Mouse (Mus musculus): Measurements from ENCODE around the gene Tsc1. TPM values are rescaled to one million over a fixed set of nuclear protein-coding genes. Genes with fewer than 3 reads are reported as not detected.

Gene Tsc1
- polyA plus RNA-seq, 1 experiment from 2014 or later = 25.1 TPM

- no peaks in the 10 kb centered on the region for H3K4me1 ChIP-seq (replicated peaks; ENCODE audit: control insufficient read depth, insufficient read depth, low read length)
- no peak overlapping the region for H3K4me3 ChIP-seq (ENCODE audit: low read depth, low read length)
- H3K27ac ChIP-seq (ENCODE audit: low read depth, low read length) = no peak overlapping the region
- no peaks in the 10 kb centered on the region for H3K36me3 ChIP-seq (ENCODE audit: control insufficient read depth, insufficient read depth, low read length)
- DNase-seq (ENCODE audit: low spot score) (no peak), ATAC-seq (ENCODE audit: low FRiP score) (no peak)
- H3K9me3 ChIP-seq (ENCODE audit: control insufficient read depth, low read length) = no peaks in the 10 kb centered on the region
- WGBS = 61% methylated on average over 4 of the region's 4 CpGs
- H3K4me2 ChIP-seq (replicated peaks; ENCODE audit: low read depth, low read length) = no peak overlapping the region
- H3K9ac ChIP-seq (ENCODE audit: low read depth, low read length) = no peak overlapping the region
- no peaks in the 10 kb centered on the region for H3K27me3 ChIP-seq (ENCODE audit: control insufficient read depth, insufficient read depth, low read length)
Measured at GRCm38 (mm10) chr2:28633136-28633535, 7.9 kb upstream of the Tsc1 start.

DNA sequence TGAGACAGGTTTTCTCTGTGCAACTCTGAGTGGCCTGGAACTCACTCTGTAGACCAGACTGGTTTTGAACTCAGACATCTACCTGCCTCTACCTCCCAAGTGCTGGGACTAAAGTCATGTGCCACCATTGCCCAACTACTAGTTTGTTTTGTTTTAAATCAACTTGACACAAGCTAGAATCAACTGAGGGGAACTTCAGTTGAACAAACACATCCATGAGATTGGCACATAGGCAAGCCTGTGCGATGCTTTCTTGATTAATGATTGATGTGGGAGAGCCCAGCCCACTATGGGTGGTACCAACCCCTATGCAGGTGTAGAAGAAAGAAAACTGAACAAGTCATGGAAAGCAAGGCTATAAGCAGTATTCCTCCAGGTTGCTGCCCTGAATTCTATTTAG lies 5.8 kb upstream of the Tsc1 start:
- Histone ChIP-seq H3K27ac (ENCODE audit: low read depth, low read length) (no peak overlapping the region), H3K4me2 (replicated peaks; ENCODE audit: low read depth, low read length) (no peak overlapping the region), H3K9ac (ENCODE audit: low read depth, low read length) (no peak overlapping the region), H3K9me3 (ENCODE audit: control insufficient read depth, low read length) (no peaks in the 10 kb centered on the region), H3K27me3 (ENCODE audit: control insufficient read depth, insufficient read depth, low read length) (no peaks in the 10 kb centered on the region), H3K4me1 (replicated peaks; ENCODE audit: control insufficient read depth, insufficient read depth, low read length) (no peaks in the 10 kb centered on the region), H3K36me3 (ENCODE audit: control insufficient read depth, insufficient read depth, low read length) (no peaks in the 10 kb centered on the region), H3K4me3 (ENCODE audit: low read depth, low read length) (no peak overlapping the region)
- ATAC-seq (ENCODE audit: low FRiP score) (no peak), DNase-seq (ENCODE audit: low spot score) (no peak)
- 92% methylated on average over 1 of the region's 1 CpGs for WGBS

- DNase-seq (ENCODE audit: low spot score) (no peak), ATAC-seq (ENCODE audit: low FRiP score) (no peak)
- Histone ChIP-seq H3K9me3 (ENCODE audit: control insufficient read depth, low read length) (no peaks in the 10 kb centered on the region), H3K9ac (ENCODE audit: low read depth, low read length) (no peak overlapping the region), H3K4me1 (replicated peaks; ENCODE audit: control insufficient read depth, insufficient read depth, low read length) (peaks cover 2% of the 10 kb centered on the region; the same call in 1 of the 2 replicates), H3K27ac (ENCODE audit: low read depth, low read length) (no peak overlapping the region), H3K4me2 (replicated peaks; ENCODE audit: low read depth, low read length) (no peak overlapping the region), H3K36me3 (ENCODE audit: control insufficient read depth, insufficient read depth, low read length) (no peaks in the 10 kb centered on the region), H3K4me3 (ENCODE audit: low read depth, low read length) (no peak overlapping the region), H3K27me3 (ENCODE audit: control insufficient read depth, insufficient read depth, low read length) (no peaks in the 10 kb centered on the region)
- WGBS = 80% methylated on average over 9 of the region's 9 CpGs
Measured at GRCm38 (mm10) chr2:28637106-28637845, 3.8 kb upstream of the Tsc1 start.

DNA sequence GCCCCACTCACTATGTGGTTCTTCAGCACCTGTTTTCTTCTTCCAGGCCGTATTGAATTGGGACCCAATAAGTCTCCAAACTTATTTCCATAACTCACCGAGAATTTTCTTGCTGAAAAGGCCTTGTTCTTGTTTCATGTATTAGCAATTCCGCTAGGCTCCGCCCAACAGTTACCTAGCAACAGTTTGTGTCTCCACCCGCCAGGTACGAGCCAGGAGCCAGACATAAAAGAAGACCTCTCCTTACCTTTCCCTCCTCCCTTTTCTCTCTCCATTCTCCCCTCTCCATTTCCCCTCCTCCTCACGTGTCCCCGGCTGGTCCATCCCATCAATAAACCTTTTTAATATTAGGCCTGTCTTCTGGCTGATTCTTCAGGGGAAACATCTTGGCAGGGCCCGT lies 2.7 kb upstream of the Tsc1 start:
- 20% methylated on average over 9 of the region's 9 CpGs for WGBS
- no peaks in the 10 kb centered on the region for H3K27me3 ChIP-seq (ENCODE audit: control insufficient read depth, insufficient read depth, low read length)
- H3K4me2 ChIP-seq (replicated peaks; ENCODE audit: low read depth, low read length) = no peak overlapping the region
- H3K4me3 ChIP-seq (ENCODE audit: low read depth, low read length) = no peak overlapping the region
- no peak overlapping the region for H3K27ac ChIP-seq (ENCODE audit: low read depth, low read length)
- H3K9ac ChIP-seq (ENCODE audit: low read depth, low read length) = no peak overlapping the region
- peaks cover 4% of the 10 kb centered on the region; the same call in 1 of the 2 replicates for H3K4me1 ChIP-seq (replicated peaks; ENCODE audit: control insufficient read depth, insufficient read depth, low read length)
- no peaks in the 10 kb centered on the region for H3K36me3 ChIP-seq (ENCODE audit: control insufficient read depth, insufficient read depth, low read length)
- ATAC-seq (ENCODE audit: low FRiP score) (no peak), DNase-seq (ENCODE audit: low spot score) (no peak)
- H3K9me3 ChIP-seq (ENCODE audit: control insufficient read depth, low read length) = no peaks in the 10 kb centered on the region

DNA sequence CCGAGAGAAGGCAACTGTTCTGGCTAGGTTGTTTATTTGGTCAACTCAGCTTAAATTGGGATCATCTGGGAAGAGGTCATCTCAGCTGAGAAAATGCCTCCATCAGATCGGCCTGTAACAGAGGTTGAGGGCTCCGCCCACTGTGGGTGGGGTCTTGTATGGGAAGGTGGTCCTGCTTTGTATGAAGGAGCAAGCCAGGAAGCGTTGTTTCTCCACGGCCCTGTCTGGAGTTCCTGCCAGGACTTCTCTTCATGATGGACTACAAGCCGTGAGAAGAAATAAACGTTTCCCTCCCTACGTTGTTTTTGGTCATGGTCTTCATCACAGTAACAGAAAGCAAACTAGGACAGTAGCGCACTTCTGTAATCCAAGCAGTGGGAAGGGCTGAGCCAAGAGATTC lies 2.1 kb upstream of the Tsc1 start:
- WGBS = 6% methylated on average over 9 of the region's 9 CpGs
- Histone ChIP-seq H3K4me2 (replicated peaks; ENCODE audit: low read depth, low read length) (no peak overlapping the region), H3K4me3 (ENCODE audit: low read depth, low read length) (no peak overlapping the region), H3K9me3 (ENCODE audit: control insufficient read depth, low read length) (no peaks in the 10 kb centered on the region), H3K9ac (ENCODE audit: low read depth, low read length) (no peak overlapping the region), H3K27me3 (ENCODE audit: control insufficient read depth, insufficient read depth, low read length) (no peaks in the 10 kb centered on the region), H3K27ac (ENCODE audit: low read depth, low read length) (no peak overlapping the region), H3K4me1 (replicated peaks; ENCODE audit: control insufficient read depth, insufficient read depth, low read length) (peaks cover 4% of the 10 kb centered on the region; the same call in 1 of the 2 replicates), H3K36me3 (ENCODE audit: control insufficient read depth, insufficient read depth, low read length) (no peaks in the 10 kb centered on the region)
- no peak for ATAC-seq (ENCODE audit: low FRiP score)
- DNase-seq (ENCODE audit: low spot score) = peak; percentile 73

GRCm38 (mm10) chr2:28639794-28640193 lies 1.2 kb upstream of the Tsc1 start:
- ATAC-seq (ENCODE audit: low FRiP score) (no peak), DNase-seq (ENCODE audit: low spot score) (peak; percentile 61)
- Histone ChIP-seq H3K4me1 (replicated peaks; ENCODE audit: control insufficient read depth, insufficient read depth, low read length) (peaks cover 4% of the 10 kb centered on the region; the same call in 1 of the 2 replicates), H3K9ac (ENCODE audit: low read depth, low read length) (no peak overlapping the region), H3K36me3 (ENCODE audit: control insufficient read depth, insufficient read depth, low read length) (no peaks in the 10 kb centered on the region), H3K27me3 (ENCODE audit: control insufficient read depth, insufficient read depth, low read length) (no peaks in the 10 kb centered on the region), H3K4me2 (replicated peaks; ENCODE audit: low read depth, low read length) (no peak overlapping the region), H3K9me3 (ENCODE audit: control insufficient read depth, low read length) (no peaks in the 10 kb centered on the region), H3K4me3 (ENCODE audit: low read depth, low read length) (no peak overlapping the region), H3K27ac (ENCODE audit: low read depth, low read length) (no peak overlapping the region)
- 51% methylated on average over 7 of the region's 7 CpGs for WGBS

- Histone ChIP-seq H3K27ac (ENCODE audit: low read depth, low read length) (peak overlapping the region; percentile 89), H3K27me3 (ENCODE audit: control insufficient read depth, insufficient read depth, low read length) (no peaks in the 10 kb centered on the region), H3K4me1 (replicated peaks; ENCODE audit: control insufficient read depth, insufficient read depth, low read length) (peaks cover 4% of the 10 kb centered on the region; the same call in 1 of the 2 replicates), H3K36me3 (ENCODE audit: control insufficient read depth, insufficient read depth, low read length) (no peaks in the 10 kb centered on the region), H3K9ac (ENCODE audit: low read depth, low read length) (peak overlapping the region; percentile 90), H3K4me3 (ENCODE audit: low read depth, low read length) (peak overlapping the region; percentile 100), H3K4me2 (replicated peaks; ENCODE audit: low read depth, low read length) (peak overlapping the region; percentile 60), H3K9me3 (ENCODE audit: control insufficient read depth, low read length) (no peaks in the 10 kb centered on the region)
- under 1% methylated on average over 28 of the region's 43 CpGs for WGBS
- ATAC-seq (ENCODE audit: low FRiP score) = peak; percentile 72
- peak; percentile 61 for DNase-seq (ENCODE audit: low spot score)
Measured at GRCm38 (mm10) chr2:28641435-28641941, 460 bp downstream of the Tsc1 start.

- Histone ChIP-seq H3K36me3 (ENCODE audit: control insufficient read depth, insufficient read depth, low read length) (no peaks in the 10 kb centered on the region), H3K9me3 (ENCODE audit: control insufficient read depth, low read length) (no peaks in the 10 kb centered on the region), H3K9ac (ENCODE audit: low read depth, low read length) (no peak overlapping the region), H3K4me3 (ENCODE audit: low read depth, low read length) (no peak overlapping the region), H3K4me2 (replicated peaks; ENCODE audit: low read depth, low read length) (no peak overlapping the region), H3K4me1 (replicated peaks; ENCODE audit: control insufficient read depth, insufficient read depth, low read length) (peaks cover 4% of the 10 kb centered on the region; the same call in 1 of the 2 replicates), H3K27ac (ENCODE audit: low read depth, low read length) (no peak overlapping the region), H3K27me3 (ENCODE audit: control insufficient read depth, insufficient read depth, low read length) (no peaks in the 10 kb centered on the region)
- DNase-seq (ENCODE audit: low spot score) (no peak), ATAC-seq (ENCODE audit: low FRiP score) (no peak)
- 88% methylated on average over 3 of the region's 3 CpGs for WGBS
Measured at GRCm38 (mm10) chr2:28643081-28643480, 2.1 kb downstream of the Tsc1 start.

- Histone ChIP-seq H3K4me3 (ENCODE audit: low read depth, low read length) (no peak overlapping the region), H3K4me2 (replicated peaks; ENCODE audit: low read depth, low read length) (no peak overlapping the region), H3K36me3 (ENCODE audit: control insufficient read depth, insufficient read depth, low read length) (no peaks in the 10 kb centered on the region), H3K27ac (ENCODE audit: low read depth, low read length) (no peak overlapping the region), H3K27me3 (ENCODE audit: control insufficient read depth, insufficient read depth, low read length) (no peaks in the 10 kb centered on the region), H3K4me1 (replicated peaks; ENCODE audit: control insufficient read depth, insufficient read depth, low read length) (no peaks in the 10 kb centered on the region), H3K9me3 (ENCODE audit: control insufficient read depth, low read length) (no peaks in the 10 kb centered on the region), H3K9ac (ENCODE audit: low read depth, low read length) (no peak overlapping the region)
- DNase-seq (ENCODE audit: low spot score) (no peak), ATAC-seq (ENCODE audit: low FRiP score) (no peak)
Measured at GRCm38 (mm10) chr2:28650526-28650925, 9.5 kb downstream of the Tsc1 start.
